Mouse (Mus musculus) heart, embryonic 14.5 days (tissue): ENCODE data around the gene Dlgap5. TPM values are rescaled to one million over a fixed set of nuclear protein-coding genes. Genes with fewer than 3 reads are reported as not detected.

Source experiments
- ATAC-seq: fragments of 200-750 bp; cut with Nextera tagmentation; 2 replicates; pipeline ENCODE4 v1.8.0; 2017; ENCODE audit warnings: low read depth, moderate TSS enrichment; ENCODE audit not compliant: insufficient number of reproducible peaks, insufficient read depth, low FRiP score
- H3K27ac ChIP-seq, 2 experiments: fragments of 200-500 bp in 1 of 2; fragments of 300-500 bp in 1 of 2; sonication (generic) in 1 of 2; replicated peaks in 1 of 2; 2 replicates each; pipeline ENCODE4 v1.5.1; 2012 to 2014; ENCODE audit warnings: low read depth in 2 of 2, low read length in 2 of 2, control low read depth in 1 of 2, mild to moderate bottlenecking in 1 of 2, mixed read lengths in 1 of 2; ENCODE audit not compliant: control insufficient read depth in 1 of 2, insufficient read depth in 1 of 2
- H3K27me3 ChIP-seq: fragments of 300-500 bp; sonication (generic); 2 replicates; pipeline ENCODE4 v1.6.1; 2014; ENCODE audit warnings: mild to moderate bottlenecking, low read length, control low read depth; ENCODE audit not compliant: control insufficient read depth, insufficient read depth
- H3K36me3 ChIP-seq: fragments of 300-500 bp; sonication (generic); 2 replicates; pipeline ENCODE4 v1.6.1; 2014; ENCODE audit warnings: mild to moderate bottlenecking, control low read depth, low read length, mixed read lengths; ENCODE audit not compliant: control insufficient read depth, insufficient read depth
- H3K4me1 ChIP-seq, 2 experiments: fragments of 200-500 bp in 1 of 2; fragments of 300-500 bp in 1 of 2; sonication (generic) in 1 of 2; 2 replicates each; pipeline ENCODE4 v1.6.1; 2012 to 2014; ENCODE audit warnings: low read length in 2 of 2, control low read depth in 1 of 2, mixed read lengths in 1 of 2; ENCODE audit not compliant: control insufficient read depth in 2 of 2, insufficient read depth in 2 of 2
- H3K4me2 ChIP-seq: fragments of 300-500 bp; sonication (generic); 2 replicates; pipeline ENCODE4 v1.6.1; 2014; ENCODE audit warnings: mild to moderate bottlenecking, low read length
- H3K4me3 ChIP-seq, 2 experiments: fragments of 200-500 bp in 1 of 2; fragments of 300-500 bp in 1 of 2; sonication (generic) in 1 of 2; 2 replicates each; pipeline ENCODE4 v1.5.1; 2012 to 2014; ENCODE audit warnings: low read length in 2 of 2, mild to moderate bottlenecking in 2 of 2, control low read depth in 1 of 2, low read depth in 1 of 2, moderate library complexity in 1 of 2; ENCODE audit not compliant: control insufficient read depth in 1 of 2, insufficient read depth in 1 of 2
- H3K9ac ChIP-seq: fragments of 300-500 bp; sonication (generic); 2 replicates; pipeline ENCODE4 v1.6.1; 2014; ENCODE audit warnings: mild to moderate bottlenecking, low read length
- H3K9me3 ChIP-seq: fragments of 300-500 bp; sonication (generic); 2 replicates; pipeline ENCODE4 v1.6.1; 2016; ENCODE audit warnings: low read length, control low read depth; ENCODE audit not compliant: control insufficient read depth
- WGBS: fragments of 180-500 bp; shearing (Covaris S2); extraction: QIAGEN DNeasy Blood & Tissue Kit; methylation state at CpG from one replicate; pipeline ENCODE4 v1.1.7; 2014; 5-methylcytosine and 5-hydroxymethylcytosine counted together
- polyA plus RNA-seq: library from polyadenylated mRNA; unstranded; fragments of >200 nt; fragmentation: Nextera tagmentation; extraction: Ambion mirVana; gene quantifications from 2 replicates; pipeline ENCODE4 v1.2.1, GENCODE M21; 2014

The Dlgap5 gene
- polyA plus RNA-seq, 1 experiment from 2014 or later, result 35.7 TPM

- Histone ChIP-seq H3K27ac (no peak overlapping the region), H3K4me2 (no peak overlapping the region), H3K27me3 (no peaks in the 10 kb centered on the region), H3K9ac (no peak overlapping the region), H3K36me3 (peaks cover 14% of the 10 kb centered on the region), H3K4me3 (no peak overlapping the region), H3K9me3 (no peaks in the 10 kb centered on the region), H3K4me1 (peaks cover 3 to 11% of the 10 kb centered on the region in 2 experiments; a peak in 3 of 4 replicates)
- ATAC-seq, result no peak
- 90% methylated on average over 24 of the region's 24 CpGs for WGBS
Measured at GRCm38 (mm10) chr14:47419723-47420276, 1.6 kb upstream of the Dlgap5 start.

GRCm38 (mm10) chr14:47419034-47419625, 923 bp upstream of the Dlgap5 start:
- Histone ChIP-seq H3K4me1 (peaks cover 3 to 11% of the 10 kb centered on the region in 2 experiments; a peak in 3 of 4 replicates), H3K4me3 (no peak overlapping the region), H3K9me3 (no peaks in the 10 kb centered on the region), H3K27me3 (no peaks in the 10 kb centered on the region), H3K36me3 (peaks cover 20% of the 10 kb centered on the region), H3K4me2 (no peak overlapping the region), H3K9ac (no peak overlapping the region), H3K27ac (no peak overlapping the region)
- no peak for ATAC-seq
- WGBS, result 80% methylated on average over 9 of the region's 9 CpGs

GRCm38 (mm10) chr14:47418666-47418991, 422 bp upstream of the Dlgap5 start:
- WGBS, result 55% methylated on average over 5 of the region's 5 CpGs
- Histone ChIP-seq H3K9me3 (no peaks in the 10 kb centered on the region), H3K27ac (peak overlapping the region in 1 of 2 experiments; percentile 15; a peak in 1 of 4 replicates), H3K4me1 (peaks cover 3 to 11% of the 10 kb centered on the region in 2 experiments; a peak in 3 of 4 replicates), H3K4me3 (peak overlapping the region; percentile 57 to 62), H3K4me2 (peak overlapping the region; percentile 75), H3K36me3 (peaks cover 25% of the 10 kb centered on the region), H3K9ac (peak overlapping the region; percentile 65), H3K27me3 (no peaks in the 10 kb centered on the region)
- no peak for ATAC-seq

GRCm38 (mm10) chr14:47417346-47417745, 861 bp downstream of the Dlgap5 start:
- ATAC-seq, result no peak
- peaks cover 37% of the 10 kb centered on the region for H3K36me3 ChIP-seq
- WGBS, result 37% methylated on average over 3 of the region's 3 CpGs
- no peaks in the 10 kb centered on the region for H3K27me3 ChIP-seq
- H3K9ac ChIP-seq, result peak overlapping the region; percentile 65
- H3K9me3 ChIP-seq, result no peaks in the 10 kb centered on the region
- H3K4me2 ChIP-seq, result peak overlapping the region; percentile 75
- peak overlapping the region; percentile 57 to 62 for H3K4me3 ChIP-seq
- peaks cover 3 to 11% of the 10 kb centered on the region in 2 experiments; a peak in 3 of 4 replicates for H3K4me1 ChIP-seq
- H3K27ac ChIP-seq, result no peak overlapping the region

- Histone ChIP-seq H3K9ac (no peak overlapping the region), H3K36me3 (peaks cover 97% of the 10 kb centered on the region), H3K27ac (no peak overlapping the region), H3K4me2 (no peak overlapping the region), H3K4me1 (no peaks in the 10 kb centered on the region), H3K27me3 (no peaks in the 10 kb centered on the region), H3K4me3 (no peak overlapping the region), H3K9me3 (no peaks in the 10 kb centered on the region)
- WGBS, result 84% methylated on average over 9 of the region's 9 CpGs
- ATAC-seq, result no peak
Measured at GRCm38 (mm10) chr14:47406000-47406399, 12.2 kb downstream of the Dlgap5 start.

GRCm38 (mm10) chr14:47402735-47403134, 15.5 kb downstream of the Dlgap5 start:
- H3K4me2 ChIP-seq, result no peak overlapping the region
- no peaks in the 10 kb centered on the region for H3K27me3 ChIP-seq
- no peak overlapping the region for H3K27ac ChIP-seq
- H3K4me3 ChIP-seq, result no peak overlapping the region
- ATAC-seq, result no peak
- H3K36me3 ChIP-seq, result peaks cover 94% of the 10 kb centered on the region
- 92% methylated on average over 8 of the region's 8 CpGs for WGBS
- H3K4me1 ChIP-seq, result no peaks in the 10 kb centered on the region
- no peak overlapping the region for H3K9ac ChIP-seq
- H3K9me3 ChIP-seq, result no peaks in the 10 kb centered on the region

GRCm38 (mm10) chr14:47396165-47396652, 22.0 kb downstream of the Dlgap5 start:
- ATAC-seq, result no peak
- Histone ChIP-seq H3K36me3 (peaks cover 95% of the 10 kb centered on the region), H3K4me2 (no peak overlapping the region), H3K27ac (no peak overlapping the region), H3K9ac (no peak overlapping the region), H3K9me3 (no peaks in the 10 kb centered on the region), H3K4me1 (no peaks in the 10 kb centered on the region), H3K27me3 (no peaks in the 10 kb centered on the region), H3K4me3 (no peak overlapping the region)
- WGBS, result 56% methylated on average over 5 of the region's 5 CpGs
